8 mouse cellular contexts compared by ENCODE assay signal in genomic region chr6:128437288-128437687, GRCm38 (mm10). TPM values are rescaled to one million over a fixed set of nuclear protein-coding genes. Genes with fewer than 3 reads are reported as not detected.
DNase-seq lines count a peak whose midpoint lies in the region; ATAC-seq and TF ChIP-seq lines count a peak whose summit lies in the region.

No protein-coding gene starts in this region.

- 3% methylated on average over 10 of the region's 10 CpGs for WGBS in embryonic facial prominence, embryonic 11.5 days
- WGBS in intestine, embryonic 16.5 days, result 2% methylated on average over 10 of the region's 10 CpGs
- 4% methylated on average over 10 of the region's 10 CpGs for WGBS in neural tube, embryonic 12.5 days

- peak overlapping the region; percentile 91 for H3K27ac ChIP-seq in left cerebral cortex, adult 2 months
- H3K27ac ChIP-seq in embryonic facial prominence, embryonic 11.5 days (replicated peaks; ENCODE audit: low read depth, low read length), result peak overlapping the region; percentile 86
- peak overlapping the region; percentile 99 for H3K27ac ChIP-seq in intestine, embryonic 16.5 days (ENCODE audit: low read length)
- H3K27ac ChIP-seq in neural tube, embryonic 12.5 days, result peak overlapping the region; percentile 68; the same call in 1 of the 2 replicates

- no peaks in the 10 kb centered on the region for H3K4me1 ChIP-seq in embryonic facial prominence, embryonic 11.5 days (ENCODE audit: control insufficient read depth, insufficient read depth, low read length)
- H3K4me1 ChIP-seq in intestine, embryonic 16.5 days (ENCODE audit: control insufficient read depth, insufficient read depth, low read length), result peaks cover 17% of the 10 kb centered on the region
- peaks cover 17% of the 10 kb centered on the region; the same call in 1 of the 2 replicates for H3K4me1 ChIP-seq in neural tube, embryonic 12.5 days

- peak overlapping the region; percentile 61 for H3K4me2 ChIP-seq in embryonic facial prominence, embryonic 11.5 days (ENCODE audit: low read depth, low read length)
- H3K4me2 ChIP-seq in intestine, embryonic 16.5 days (ENCODE audit: low read depth, low read length), result peak overlapping the region; percentile 69
- peak overlapping the region; percentile 68 for H3K4me2 ChIP-seq in neural tube, embryonic 12.5 days (replicated peaks)

- TF ChIP-seq CTCF in left cerebral cortex, adult 2 months (IDR thresholded peaks at IDR 0.05), result no peak

- no peaks in the 10 kb centered on the region for H3K27me3 ChIP-seq in embryonic facial prominence, embryonic 11.5 days (ENCODE audit: control insufficient read depth, insufficient read depth, low read length)
- H3K27me3 ChIP-seq in intestine, embryonic 16.5 days (replicated peaks; ENCODE audit: control insufficient read depth, insufficient read depth, low read length), result no peaks in the 10 kb centered on the region
- H3K27me3 ChIP-seq in neural tube, embryonic 12.5 days (replicated peaks), result no peaks in the 10 kb centered on the region

- peaks cover 20% of the 10 kb centered on the region for H3K36me3 ChIP-seq in embryonic facial prominence, embryonic 11.5 days (replicated peaks; ENCODE audit: control insufficient read depth, insufficient read depth, low read depth, low read length)
- H3K36me3 ChIP-seq in intestine, embryonic 16.5 days (ENCODE audit: control insufficient read depth, insufficient read depth, low read length), result peaks cover 31% of the 10 kb centered on the region
- H3K36me3 ChIP-seq in neural tube, embryonic 12.5 days, result peaks cover 42% of the 10 kb centered on the region

- intact Hi-C loops in left cerebral cortex, adult 2 months (cut with DNase I), result loop anchor here (5.0 to 10.0 kb wide), 2 partner anchors 40 to 1098 kb away; partner anchors contain the start of gene Gabarapl1

- no peaks in the 10 kb centered on the region for H3K9me3 ChIP-seq in embryonic facial prominence, embryonic 11.5 days (replicated peaks; ENCODE audit: control insufficient read depth, low read length)
- H3K9me3 ChIP-seq in intestine, embryonic 16.5 days (ENCODE audit: control insufficient read depth, low read length), result no peaks in the 10 kb centered on the region
- no peaks in the 10 kb centered on the region for H3K9me3 ChIP-seq in neural tube, embryonic 12.5 days

- H3K4me3 ChIP-seq in left cerebral cortex, adult 2 months, result peak overlapping the region; percentile 98
- peak overlapping the region; percentile 98 for H3K4me3 ChIP-seq in embryonic facial prominence, embryonic 11.5 days (ENCODE audit: low read depth, low read length)
- H3K4me3 ChIP-seq in intestine, embryonic 16.5 days (ENCODE audit: low read length), result peak overlapping the region; percentile 99
- peak overlapping the region; percentile 96 for H3K4me3 ChIP-seq in neural tube, embryonic 12.5 days

- ATAC-seq in embryonic facial prominence, embryonic 11.5 days (replicated peaks; ENCODE audit: insufficient number of reproducible peaks, low FRiP score, low TSS enrichment, low read depth), result no peak
- no peak for ATAC-seq in intestine, embryonic 16.5 days
- no peak for ATAC-seq in neural tube, embryonic 12.5 days (ENCODE audit: low FRiP score, low read depth)
- ATAC-seq in inflammation-experienced regulatory T-cells, adult 6 months, result no peak

- no peak for DNase-seq in left cerebral cortex, adult 2 months (ENCODE audit: extremely low spot score in 1 of 2, low spot score in 2 of 2)
- no peak for DNase-seq in left cerebral cortex, adult 11 months (ENCODE audit: low spot score)
- DNase-seq in embryonic facial prominence, embryonic 11.5 days (ENCODE audit: low spot score), result no peak
- no peak for DNase-seq in urinary bladder, postnatal 14 days (ENCODE audit: low spot score)
- DNase-seq in kidney, adult 18-20 months, result no peak

- H3K9ac ChIP-seq in embryonic facial prominence, embryonic 11.5 days (replicated peaks; ENCODE audit: low read length), result peak overlapping the region; percentile 99
- H3K9ac ChIP-seq in intestine, embryonic 16.5 days (ENCODE audit: low read depth, low read length), result peak overlapping the region; percentile 99
- peak overlapping the region; percentile 95 for H3K9ac ChIP-seq in neural tube, embryonic 12.5 days

RNA-seq across cellular contexts. Expression of gene Fkbp4, which starts 1.2 kb away (rescaled TPM):
- total RNA-seq in left cerebral cortex, adult 2 months (2021), result 100 to 1,000 TPM; 118 TPM
- polyA plus RNA-seq in embryonic facial prominence, embryonic 11.5 days (2014; fragmentation: Nextera tagmentation; extraction: Ambion mirVana), result 612 and 615 TPM in 2 replicates
- 461 and 516 TPM in 2 replicates for polyA plus RNA-seq in intestine, embryonic 16.5 days (2015; fragmentation: Nextera tagmentation; extraction: Ambion mirVana)
- polyA plus RNA-seq in neural tube, embryonic 12.5 days (2016; fragmentation: Nextera tagmentation; extraction: Ambion mirVana), result 404 and 410 TPM in 2 replicates
- polyA plus RNA-seq in inflammation-experienced regulatory T-cells, adult 6 months (2017; shearing (Covaris generic)), result 10 to 100 TPM; 52.8 to 67.1 (median 65.9) TPM

RNA-seq across cellular contexts. Expression of gene Itfg2, which starts 12.6 kb away (rescaled TPM):
- total RNA-seq in left cerebral cortex, adult 2 months (2021), result 10 to 100 TPM; 34.8 to 36.0 TPM
- 26.9 and 28.1 TPM in 2 replicates for polyA plus RNA-seq in embryonic facial prominence, embryonic 11.5 days (2014; fragmentation: Nextera tagmentation; extraction: Ambion mirVana)
- 26.1 and 26.6 TPM in 2 replicates for polyA plus RNA-seq in intestine, embryonic 16.5 days (2015; fragmentation: Nextera tagmentation; extraction: Ambion mirVana)
- 38.6 and 38.8 TPM in 2 replicates for polyA plus RNA-seq in neural tube, embryonic 12.5 days (2016; fragmentation: Nextera tagmentation; extraction: Ambion mirVana)
- 10 to 100 TPM; 15.7 to 21.1 (median 19.7) TPM for polyA plus RNA-seq in inflammation-experienced regulatory T-cells, adult 6 months (2017; shearing (Covaris generic))

RNA-seq across cellular contexts. Expression of gene Nrip2, which starts 38.2 kb away (rescaled TPM):
- total RNA-seq in left cerebral cortex, adult 2 months (2021), result 10 to 100 TPM; 12.7 to 13.7 TPM
- polyA plus RNA-seq in embryonic facial prominence, embryonic 11.5 days (2014; fragmentation: Nextera tagmentation; extraction: Ambion mirVana), result 1.6 and 2.0 TPM in 2 replicates
- polyA plus RNA-seq in intestine, embryonic 16.5 days (2015; fragmentation: Nextera tagmentation; extraction: Ambion mirVana), result 5.3 and 5.7 TPM in 2 replicates
- 4.6 and 4.8 TPM in 2 replicates for polyA plus RNA-seq in neural tube, embryonic 12.5 days (2016; fragmentation: Nextera tagmentation; extraction: Ambion mirVana)
- 1 to 10 TPM; 2.4 to 7.5 (median 4.2) TPM for polyA plus RNA-seq in inflammation-experienced regulatory T-cells, adult 6 months (2017; shearing (Covaris generic))
